Mouse (Mus musculus): ENCODE data around the gene Vti1a. TPM values are rescaled to one million over a fixed set of nuclear protein-coding genes. Genes with fewer than 3 reads are reported as not detected.

The Vti1a gene
- polyA plus RNA-seq, 1 experiment from 2014 or later, result 33.4 TPM

GRCm38 (mm10) chr19:55560088-55560682 lies 244.1 kb downstream of the Vti1a start:
- Histone ChIP-seq H3K9me3 (no peaks in the 10 kb centered on the region), H3K27ac (no peak overlapping the region), H3K4me3 (replicated peaks) (no peak overlapping the region), H3K9ac (replicated peaks) (no peak overlapping the region), H3K27me3 (no peaks in the 10 kb centered on the region; the same call in 1 of the 2 replicates), H3K36me3 (no peaks in the 10 kb centered on the region), H3K4me2 (no peak overlapping the region), H3K4me1 (replicated peaks) (peaks cover 56% of the 10 kb centered on the region)
- 52% methylated on average over 11 of the region's 11 CpGs for WGBS
- ATAC-seq (ENCODE audit: insufficient number of reproducible peaks, insufficient read depth, low FRiP score, low TSS enrichment, low read depth), result no peak

DNA sequence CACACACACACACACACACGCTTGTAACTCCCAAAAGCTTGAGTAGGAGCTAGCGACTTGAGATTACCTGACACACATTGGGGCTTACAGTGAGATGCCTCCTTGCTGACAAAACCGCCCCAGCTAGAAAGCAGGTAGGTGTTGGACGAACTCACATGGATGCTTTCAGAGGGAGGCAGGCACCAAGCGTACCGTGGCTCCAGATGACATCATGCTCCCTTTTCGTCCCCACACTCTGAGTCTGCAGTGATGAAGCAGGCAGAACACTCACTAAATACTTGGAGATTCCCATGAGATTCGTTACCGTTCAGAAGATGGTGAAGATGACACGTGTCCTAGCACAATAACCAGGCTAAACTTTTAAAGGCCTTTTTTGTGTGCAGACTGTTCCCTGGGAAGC lies 245.4 kb downstream of the Vti1a start:
- H3K4me3 ChIP-seq (replicated peaks), result no peak overlapping the region
- WGBS, result 90% methylated on average over 10 of the region's 10 CpGs
- H3K9ac ChIP-seq (replicated peaks), result no peak overlapping the region
- ATAC-seq (ENCODE audit: insufficient number of reproducible peaks, insufficient read depth, low FRiP score, low TSS enrichment, low read depth), result no peak
- no peaks in the 10 kb centered on the region for H3K36me3 ChIP-seq
- no peak overlapping the region for H3K27ac ChIP-seq
- no peaks in the 10 kb centered on the region for H3K9me3 ChIP-seq
- no peaks in the 10 kb centered on the region; the same call in 1 of the 2 replicates for H3K27me3 ChIP-seq
- peaks cover 53% of the 10 kb centered on the region for H3K4me1 ChIP-seq (replicated peaks)
- H3K4me2 ChIP-seq, result no peak overlapping the region

GRCm38 (mm10) chr19:55562487-55563147 lies 246.5 kb downstream of the Vti1a start:
- no peak overlapping the region for H3K9ac ChIP-seq (replicated peaks)
- H3K9me3 ChIP-seq, result no peaks in the 10 kb centered on the region
- no peak overlapping the region for H3K4me2 ChIP-seq
- no peaks in the 10 kb centered on the region; the same call in 1 of the 2 replicates for H3K27me3 ChIP-seq
- WGBS, result 75% methylated on average over 14 of the region's 14 CpGs
- peaks cover 56% of the 10 kb centered on the region for H3K4me1 ChIP-seq (replicated peaks)
- no peak for ATAC-seq (ENCODE audit: insufficient number of reproducible peaks, insufficient read depth, low FRiP score, low TSS enrichment, low read depth)
- no peak overlapping the region for H3K4me3 ChIP-seq (replicated peaks)
- H3K27ac ChIP-seq, result 0 out of 2 replicates have a peak overlapping the region, but pooled peaks have one; percentile 62
- H3K36me3 ChIP-seq, result no peaks in the 10 kb centered on the region

DNA sequence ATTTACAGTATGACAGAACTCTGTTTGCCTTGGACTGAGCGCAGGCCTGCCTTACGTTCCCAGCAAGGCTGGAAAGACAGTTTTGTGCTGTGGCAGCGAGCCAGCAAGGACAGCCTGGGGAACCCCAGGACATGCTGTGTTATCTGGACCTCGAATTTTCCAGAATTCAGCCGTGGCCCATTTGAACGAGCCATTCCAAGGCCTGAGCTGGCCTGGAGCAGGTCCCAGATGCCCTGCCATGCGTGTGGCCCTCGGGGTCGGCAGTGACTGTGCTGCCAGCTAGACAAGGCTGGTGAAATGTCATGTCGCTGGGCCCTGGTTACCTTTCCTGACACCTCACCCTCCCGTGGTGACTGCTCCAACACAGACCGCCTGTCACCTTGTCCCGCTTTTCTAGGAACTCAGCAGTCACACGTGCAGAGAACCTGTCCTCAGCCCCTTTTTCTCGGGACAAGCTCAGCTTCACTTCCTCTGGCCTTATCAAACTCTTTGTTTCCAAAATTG lies 247.1 kb downstream of the Vti1a start:
- Histone ChIP-seq H3K27me3 (no peaks in the 10 kb centered on the region; the same call in 1 of the 2 replicates), H3K4me2 (no peak overlapping the region), H3K9me3 (no peaks in the 10 kb centered on the region), H3K4me3 (replicated peaks) (no peak overlapping the region), H3K36me3 (no peaks in the 10 kb centered on the region), H3K27ac (peak overlapping the region; percentile 62; the same call in 1 of the 2 replicates), H3K9ac (replicated peaks) (no peak overlapping the region), H3K4me1 (replicated peaks) (peaks cover 56% of the 10 kb centered on the region)
- ATAC-seq (ENCODE audit: insufficient number of reproducible peaks, insufficient read depth, low FRiP score, low TSS enrichment, low read depth), result no peak
- WGBS, result 60% methylated on average over 15 of the region's 15 CpGs

DNA sequence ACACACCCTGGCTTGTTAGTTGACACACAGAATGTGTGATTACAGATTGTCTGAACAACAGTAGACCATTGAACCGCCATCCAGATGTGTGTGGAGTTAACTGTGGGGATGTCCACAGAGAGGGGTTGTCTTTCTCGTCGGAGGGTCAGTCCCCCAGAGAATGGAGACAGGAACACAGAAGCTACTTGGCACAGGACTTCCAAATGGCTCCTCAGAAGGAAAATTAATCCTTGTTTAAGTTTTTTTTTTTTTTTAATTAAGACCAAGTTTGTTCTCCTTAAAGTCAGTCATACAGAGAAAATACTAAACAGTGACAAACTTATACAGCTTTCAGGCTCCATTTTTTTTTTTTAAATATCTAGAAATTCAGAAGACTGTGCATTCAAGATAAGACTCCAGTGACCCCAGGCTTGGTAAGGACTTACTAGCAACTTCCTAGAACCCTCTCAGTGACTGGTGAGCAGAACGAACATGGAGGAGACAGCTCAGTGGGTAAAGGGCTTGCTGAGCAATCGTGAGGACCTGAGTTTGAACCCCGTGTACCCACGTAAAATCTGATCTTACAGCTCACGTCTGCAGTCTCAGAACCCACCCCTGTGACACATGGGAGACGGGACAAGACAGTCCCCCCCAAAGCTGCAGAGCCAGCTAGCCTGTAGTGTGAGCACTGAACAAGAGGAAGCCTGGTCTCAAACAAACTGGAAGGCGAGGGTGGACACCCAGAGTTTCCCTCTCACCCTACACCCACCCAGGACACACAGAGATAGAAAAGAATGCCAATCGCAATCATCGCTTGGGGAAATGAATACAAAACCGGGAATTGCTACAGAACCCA lies 248.2 kb downstream of the Vti1a start:
- 85% methylated on average over 13 of the region's 13 CpGs for WGBS

DNA sequence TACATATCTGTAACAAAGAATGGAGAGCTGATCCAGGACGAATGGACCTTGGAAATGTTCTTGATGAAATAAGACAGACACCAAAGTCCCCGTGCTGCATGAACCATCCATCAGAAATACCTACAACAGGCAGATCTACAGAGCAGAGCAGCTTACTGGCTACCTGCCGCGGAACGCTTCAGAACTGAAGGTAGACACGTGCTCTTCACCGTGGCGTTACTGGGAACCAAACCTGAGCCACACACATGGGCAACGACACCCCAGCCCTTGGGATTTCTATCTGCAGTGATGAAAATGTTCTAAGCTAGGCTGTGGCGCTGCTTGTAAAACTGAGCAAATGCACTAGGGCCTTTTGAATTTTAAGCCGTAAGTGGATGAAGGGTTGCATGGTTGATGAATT lies 249.0 kb downstream of the Vti1a start:
- 88% methylated on average over 11 of the region's 11 CpGs for WGBS
- peaks cover 50% of the 10 kb centered on the region for H3K4me1 ChIP-seq (replicated peaks)
- no peak for ATAC-seq (ENCODE audit: insufficient number of reproducible peaks, insufficient read depth, low FRiP score, low TSS enrichment, low read depth)

More for the DNA sequence above, 248.2 kb downstream of the Vti1a start:
- H3K4me1 ChIP-seq (replicated peaks), result peaks cover 55% of the 10 kb centered on the region
- no peak overlapping the region for H3K9ac ChIP-seq (replicated peaks)
- no peaks in the 10 kb centered on the region for H3K36me3 ChIP-seq
- no peaks in the 10 kb centered on the region; the same call in 1 of the 2 replicates for H3K27me3 ChIP-seq
- H3K9me3 ChIP-seq, result no peaks in the 10 kb centered on the region
- no peak overlapping the region for H3K4me3 ChIP-seq (replicated peaks)
- H3K27ac ChIP-seq, result peak overlapping the region; percentile 5; the same call in 1 of the 2 replicates
- ATAC-seq (ENCODE audit: insufficient number of reproducible peaks, insufficient read depth, low FRiP score, low TSS enrichment, low read depth), result no peak
- no peak overlapping the region for H3K4me2 ChIP-seq

GRCm38 (mm10) chr19:55565523-55566369 lies 249.7 kb downstream of the Vti1a start:
- no peaks in the 10 kb centered on the region for H3K36me3 ChIP-seq
- H3K4me2 ChIP-seq, result no peak overlapping the region
- WGBS, result 41% methylated on average over 6 of the region's 6 CpGs
- H3K4me1 ChIP-seq (replicated peaks), result peaks cover 45% of the 10 kb centered on the region
- no peak overlapping the region for H3K27ac ChIP-seq
- H3K9me3 ChIP-seq, result no peaks in the 10 kb centered on the region
- no peaks in the 10 kb centered on the region; the same call in 1 of the 2 replicates for H3K27me3 ChIP-seq
- no peak for ATAC-seq (ENCODE audit: insufficient number of reproducible peaks, insufficient read depth, low FRiP score, low TSS enrichment, low read depth)
- H3K4me3 ChIP-seq (replicated peaks), result no peak overlapping the region
- H3K9ac ChIP-seq (replicated peaks), result no peak overlapping the region

More for the DNA sequence above, 249.0 kb downstream of the Vti1a start:
- no peak overlapping the region for H3K4me3 ChIP-seq (replicated peaks)
- H3K27me3 ChIP-seq, result no peaks in the 10 kb centered on the region; the same call in 1 of the 2 replicates
- no peaks in the 10 kb centered on the region for H3K36me3 ChIP-seq
- H3K27ac ChIP-seq, result no peak overlapping the region
- H3K9ac ChIP-seq (replicated peaks), result no peak overlapping the region
- H3K9me3 ChIP-seq, result no peaks in the 10 kb centered on the region
- no peak overlapping the region for H3K4me2 ChIP-seq

DNA sequence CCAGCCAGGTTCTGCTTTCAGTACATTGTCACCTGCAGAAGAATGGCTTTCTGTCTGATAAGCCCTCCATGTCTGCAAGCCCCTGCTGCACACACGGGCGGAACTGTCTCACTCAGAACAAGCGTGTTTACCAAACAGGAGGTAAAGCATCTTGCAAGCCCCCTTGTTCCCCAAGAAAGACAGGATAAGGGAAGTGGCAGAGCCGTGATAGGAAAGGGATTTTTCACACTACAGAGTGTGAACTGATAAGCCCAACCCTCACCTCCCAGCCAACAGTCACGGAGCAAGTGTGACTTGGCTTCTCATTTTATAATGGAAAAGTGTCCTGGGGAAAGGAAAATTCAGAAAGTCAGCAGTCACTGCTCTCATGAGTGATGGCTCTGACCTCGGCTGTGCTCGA lies 253.0 kb downstream of the Vti1a start:
- Histone ChIP-seq H3K36me3 (no peaks in the 10 kb centered on the region), H3K9ac (replicated peaks) (no peak overlapping the region), H3K4me3 (replicated peaks) (no peak overlapping the region), H3K4me2 (no peak overlapping the region), H3K27me3 (no peaks in the 10 kb centered on the region), H3K9me3 (no peaks in the 10 kb centered on the region), H3K4me1 (replicated peaks) (peaks cover 40% of the 10 kb centered on the region), H3K27ac (no peak overlapping the region)
- no peak for ATAC-seq (ENCODE audit: insufficient number of reproducible peaks, insufficient read depth, low FRiP score, low TSS enrichment, low read depth)
- 69% methylated on average over 7 of the region's 7 CpGs for WGBS

GRCm38 (mm10) chr19:55569894-55570293 lies 253.8 kb downstream of the Vti1a start:
- no peak overlapping the region for H3K27ac ChIP-seq
- no peak overlapping the region for H3K4me2 ChIP-seq
- no peak for ATAC-seq (ENCODE audit: insufficient number of reproducible peaks, insufficient read depth, low FRiP score, low TSS enrichment, low read depth)
- WGBS, result 89% methylated on average over 12 of the region's 12 CpGs
- H3K9me3 ChIP-seq, result no peaks in the 10 kb centered on the region
- no peak overlapping the region for H3K4me3 ChIP-seq (replicated peaks)
- no peaks in the 10 kb centered on the region for H3K27me3 ChIP-seq
- no peaks in the 10 kb centered on the region for H3K36me3 ChIP-seq
- H3K4me1 ChIP-seq (replicated peaks), result peaks cover 47% of the 10 kb centered on the region
- no peak overlapping the region for H3K9ac ChIP-seq (replicated peaks)

DNA sequence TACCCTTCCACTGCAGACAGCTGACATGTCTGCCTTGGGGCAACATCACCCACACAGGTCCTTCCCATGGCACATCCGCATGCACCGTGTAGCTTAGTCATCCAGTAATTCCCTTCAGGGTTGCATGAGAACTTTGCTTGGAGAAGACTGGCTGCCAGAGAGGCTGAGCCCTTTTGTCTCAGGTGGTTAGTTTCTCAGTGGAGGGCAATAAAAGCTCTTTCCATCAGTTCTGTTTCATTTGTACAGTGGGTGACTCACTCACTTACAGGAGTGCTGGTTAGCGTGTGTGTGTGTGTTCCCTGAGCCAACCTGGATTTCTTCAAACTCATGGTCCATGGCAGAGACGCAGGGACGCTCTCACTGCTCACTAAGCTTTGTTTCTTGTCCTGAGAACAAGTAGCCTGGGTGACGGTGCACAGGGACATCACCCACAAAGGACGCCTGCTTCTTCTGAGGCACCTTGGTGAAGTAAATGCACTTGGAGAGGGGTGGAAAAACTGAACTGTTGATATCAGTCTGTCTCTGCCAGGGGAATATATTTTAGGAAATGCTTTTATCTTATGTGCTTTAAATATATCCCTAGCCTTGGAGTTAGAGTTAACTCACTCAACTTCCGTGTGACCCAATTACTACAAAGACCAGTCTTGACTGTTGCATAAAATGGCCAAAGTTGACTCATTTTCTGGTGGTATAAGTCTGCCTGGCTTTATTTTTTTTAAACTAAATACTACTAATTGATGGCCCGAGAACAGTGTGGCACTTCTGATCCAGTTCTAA lies 254.6 kb downstream of the Vti1a start:
- Histone ChIP-seq H3K4me2 (no peak overlapping the region), H3K27me3 (no peaks in the 10 kb centered on the region), H3K9me3 (no peaks in the 10 kb centered on the region), H3K27ac (no peak overlapping the region), H3K36me3 (no peaks in the 10 kb centered on the region), H3K4me1 (replicated peaks) (peaks cover 45% of the 10 kb centered on the region), H3K4me3 (replicated peaks) (no peak overlapping the region), H3K9ac (replicated peaks) (no peak overlapping the region)
- ATAC-seq (ENCODE audit: insufficient number of reproducible peaks, insufficient read depth, low FRiP score, low TSS enrichment, low read depth), result no peak
- WGBS, result 86% methylated on average over 9 of the region's 9 CpGs
